Mouse (Mus musculus): Measurements from ENCODE around the gene Kcnd2. TPM values are rescaled to one million over a fixed set of nuclear protein-coding genes. Genes with fewer than 3 reads are reported as not detected.

Gene Kcnd2
- polyA plus RNA-seq, 1 experiment from 2014 or later = 0.57 TPM

DNA sequence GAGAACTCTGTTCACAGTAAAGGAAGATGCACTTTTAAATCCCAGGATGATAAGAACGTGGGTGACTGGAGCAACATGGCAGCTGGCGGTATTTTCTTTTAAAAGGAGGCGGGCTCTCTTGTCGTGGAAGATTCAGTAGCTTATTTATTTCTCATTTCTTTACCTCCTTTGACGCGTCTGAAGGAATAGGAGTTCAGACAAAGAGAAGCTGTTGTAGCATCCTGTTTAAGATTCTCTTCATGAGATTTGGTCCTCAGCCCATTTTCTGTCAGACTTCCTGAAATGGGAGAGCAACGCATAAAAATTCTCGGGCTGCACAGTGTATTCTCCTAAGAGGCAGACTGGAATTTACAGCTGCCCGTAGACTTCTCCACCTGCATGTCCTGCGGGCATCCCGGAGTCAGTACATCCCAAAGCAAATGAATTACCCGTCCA is 552.5 kb downstream of the Kcnd2 start:
- H3K4me1 ChIP-seq (ENCODE audit: control insufficient read depth, insufficient read depth, low read length) = no peaks in the 10 kb centered on the region
- H3K27me3 ChIP-seq (ENCODE audit: control insufficient read depth, insufficient read depth, low read length) = no peaks in the 10 kb centered on the region
- no peak overlapping the region for H3K4me2 ChIP-seq (ENCODE audit: low read depth, low read length)
- no peak overlapping the region for H3K27ac ChIP-seq (ENCODE audit: low read length)
- 65% methylated on average over 12 of the region's 12 CpGs for WGBS
- no peak overlapping the region for H3K4me3 ChIP-seq (replicated peaks; ENCODE audit: low read length)
- H3K9ac ChIP-seq (ENCODE audit: low read length) = no peak overlapping the region
- no peaks in the 10 kb centered on the region for H3K9me3 ChIP-seq (replicated peaks; ENCODE audit: control insufficient read depth, low read length)
- H3K36me3 ChIP-seq (ENCODE audit: control insufficient read depth, insufficient read depth, low read length) = no peaks in the 10 kb centered on the region
- ATAC-seq (ENCODE audit: insufficient read depth, low FRiP score) = no peak

DNA sequence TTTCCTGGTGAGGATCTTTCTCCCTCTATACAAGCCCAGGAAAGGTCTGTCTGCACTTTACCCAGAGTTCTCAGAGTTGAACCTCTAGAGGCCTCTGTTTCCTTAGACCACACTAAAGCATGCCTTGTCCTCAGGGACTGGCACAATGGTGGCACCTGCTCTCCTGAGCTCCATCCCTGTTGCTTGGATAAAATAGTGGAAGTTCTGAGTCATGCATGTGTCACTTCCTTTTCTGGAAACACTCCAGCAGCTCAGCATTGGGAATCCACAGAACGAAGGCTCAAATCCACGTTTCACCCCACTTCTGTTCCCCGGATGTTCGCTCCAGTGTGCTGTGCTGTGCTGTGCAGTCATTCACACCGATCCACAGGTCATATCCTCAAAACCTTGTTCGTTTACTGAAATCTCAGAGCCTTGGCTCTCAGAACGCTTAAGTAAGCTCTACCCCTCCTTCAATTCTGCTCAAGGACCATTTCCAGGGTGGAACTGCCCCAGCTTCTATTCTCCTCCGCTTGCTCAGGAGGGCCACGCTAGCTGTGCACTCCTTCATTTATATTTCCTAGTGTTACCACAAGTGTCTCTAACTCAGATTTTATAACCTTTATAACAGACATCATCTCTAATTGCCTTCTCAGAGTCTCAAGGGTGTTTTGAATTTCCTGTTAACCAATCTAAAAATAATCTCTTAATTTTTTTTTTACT is 553.6 kb downstream of the Kcnd2 start:
- no peak overlapping the region for H3K4me2 ChIP-seq (ENCODE audit: low read depth, low read length)
- H3K4me1 ChIP-seq (ENCODE audit: control insufficient read depth, insufficient read depth, low read length) = no peaks in the 10 kb centered on the region
- no peak overlapping the region for H3K27ac ChIP-seq (ENCODE audit: low read length)
- H3K27me3 ChIP-seq (ENCODE audit: control insufficient read depth, insufficient read depth, low read length) = no peaks in the 10 kb centered on the region
- ATAC-seq (ENCODE audit: insufficient read depth, low FRiP score) = no peak
- H3K9me3 ChIP-seq (replicated peaks; ENCODE audit: control insufficient read depth, low read length) = no peaks in the 10 kb centered on the region
- 83% methylated on average over 9 of the region's 9 CpGs for WGBS
- no peaks in the 10 kb centered on the region for H3K36me3 ChIP-seq (ENCODE audit: control insufficient read depth, insufficient read depth, low read length)
- H3K9ac ChIP-seq (ENCODE audit: low read length) = no peak overlapping the region
- H3K4me3 ChIP-seq (replicated peaks; ENCODE audit: low read length) = no peak overlapping the region

DNA sequence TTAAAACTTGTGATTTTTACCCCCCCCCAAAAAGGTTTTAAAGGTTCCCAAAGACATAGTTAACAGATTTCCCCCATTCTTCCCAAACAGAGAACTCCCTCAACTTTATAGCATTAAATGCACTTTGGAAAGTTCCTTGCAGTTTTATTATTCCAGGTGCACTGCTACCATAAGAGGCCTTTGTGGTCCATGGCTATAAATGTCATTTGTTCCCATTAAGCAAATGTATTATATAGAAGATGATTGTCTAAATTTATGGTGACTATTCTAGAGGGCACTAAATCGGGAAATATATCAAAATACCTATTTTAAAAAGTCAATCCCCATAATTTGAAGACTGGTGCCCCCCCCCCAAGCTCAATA is 554.1 kb downstream of the Kcnd2 start:
- H3K36me3 ChIP-seq (ENCODE audit: control insufficient read depth, insufficient read depth, low read length) = no peaks in the 10 kb centered on the region
- 89% methylated on average over 1 of the region's 1 CpGs for WGBS
- H3K9ac ChIP-seq (ENCODE audit: low read length) = no peak overlapping the region
- no peaks in the 10 kb centered on the region for H3K9me3 ChIP-seq (replicated peaks; ENCODE audit: control insufficient read depth, low read length)
- H3K4me2 ChIP-seq (ENCODE audit: low read depth, low read length) = no peak overlapping the region
- no peak overlapping the region for H3K4me3 ChIP-seq (replicated peaks; ENCODE audit: low read length)
- no peaks in the 10 kb centered on the region for H3K4me1 ChIP-seq (ENCODE audit: control insufficient read depth, insufficient read depth, low read length)
- ATAC-seq (ENCODE audit: insufficient read depth, low FRiP score) = no peak
- no peak overlapping the region for H3K27ac ChIP-seq (ENCODE audit: low read length)
- H3K27me3 ChIP-seq (ENCODE audit: control insufficient read depth, insufficient read depth, low read length) = no peaks in the 10 kb centered on the region

DNA sequence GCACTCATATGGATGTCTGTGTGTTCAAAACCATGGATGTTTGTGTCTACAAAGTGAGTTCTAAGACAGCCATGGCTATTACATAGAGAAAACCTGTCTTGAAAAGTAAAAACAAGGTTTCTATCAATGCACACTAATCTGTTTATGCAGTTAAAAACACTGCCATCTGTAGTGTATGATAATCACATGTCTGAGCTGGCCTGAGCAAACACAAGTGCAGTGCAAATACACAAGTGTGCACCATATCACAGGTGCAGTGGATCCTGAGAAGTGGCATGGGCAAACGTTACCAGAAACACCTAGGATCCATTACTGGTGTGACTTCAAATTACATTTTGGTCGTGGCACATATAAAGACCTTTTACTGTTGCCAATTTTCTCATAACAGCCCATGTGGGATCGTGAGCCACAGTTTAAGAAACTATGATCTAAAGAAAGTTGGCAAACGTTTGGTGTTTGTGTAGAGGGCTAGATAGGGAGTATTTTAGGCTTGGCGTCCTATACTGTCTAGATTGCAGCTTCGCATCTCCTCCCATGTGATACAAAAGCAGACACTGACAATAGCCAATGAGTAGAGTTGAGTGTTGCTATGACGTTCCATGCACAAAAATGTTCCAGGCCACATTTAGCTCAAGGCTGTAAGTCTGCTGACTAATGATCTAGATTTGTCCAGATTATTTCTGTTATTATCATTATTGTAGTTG is 559.1 kb downstream of the Kcnd2 start:
- WGBS = 75% methylated on average over 7 of the region's 7 CpGs
- Histone ChIP-seq H3K4me2 (ENCODE audit: low read depth, low read length) (no peak overlapping the region), H3K4me1 (ENCODE audit: control insufficient read depth, insufficient read depth, low read length) (no peaks in the 10 kb centered on the region), H3K36me3 (ENCODE audit: control insufficient read depth, insufficient read depth, low read length) (no peaks in the 10 kb centered on the region), H3K9me3 (replicated peaks; ENCODE audit: control insufficient read depth, low read length) (no peaks in the 10 kb centered on the region), H3K27me3 (ENCODE audit: control insufficient read depth, insufficient read depth, low read length) (no peaks in the 10 kb centered on the region), H3K27ac (ENCODE audit: low read length) (no peak overlapping the region), H3K9ac (ENCODE audit: low read length) (no peak overlapping the region), H3K4me3 (replicated peaks; ENCODE audit: low read length) (no peak overlapping the region)
- ATAC-seq (ENCODE audit: insufficient read depth, low FRiP score) = no peak

Data from stomach, embryonic 16.5 days (tissue).